Mouse (Mus musculus) bone marrow, adult 2 months (tissue): ENCODE results near the gene Pde4d. TPM values are rescaled to one million over a fixed set of nuclear protein-coding genes. Genes with fewer than 3 reads are reported as not detected.

Source experiments
- H3K27ac ChIP-seq: fragments of 200-500 bp; 2 replicates; pipeline ENCODE4 v1.5.1; 2012; ENCODE audit warnings: low read depth, mild to moderate bottlenecking, control low read depth, inconsistent platforms, low read length; ENCODE audit not compliant: control insufficient read depth, poor library complexity, insufficient read depth
- H3K4me1 ChIP-seq: fragments of 200-500 bp; 2 replicates; pipeline ENCODE4 v1.6.1; 2011; ENCODE audit warnings: low read length; ENCODE audit not compliant: control insufficient read depth, insufficient read depth
- H3K4me3 ChIP-seq: fragments of 200-500 bp; replicated peaks from 2 replicates; pipeline ENCODE3; 2011; ENCODE audit warnings: mild to moderate bottlenecking, low read depth, low read length, control low read depth; ENCODE audit not compliant: control insufficient read depth
- CTCF ChIP-seq: fragments of 200-500 bp; IDR thresholded peaks from 2 replicates; pipeline ENCODE4 v1.5.1; 2011; ENCODE audit warnings: low read length, control low read depth; ENCODE audit not compliant: control insufficient read depth, insufficient read depth
- POLR2A ChIP-seq: fragments of 200-500 bp; IDR thresholded peaks from 2 replicates; pipeline ENCODE4 v1.6.1; 2011; ENCODE audit warnings: low read depth, mild to moderate bottlenecking, control low read depth, low read length, borderline replicate concordance; ENCODE audit not compliant: control insufficient read depth
- WGBS: fragments of 180-500 bp; shearing (Covaris S2); methylation state at CpG from one replicate; pipeline ENCODE4 v1.1.7; 2018; 5-methylcytosine and 5-hydroxymethylcytosine counted together
- polyA plus RNA-seq: library from polyadenylated mRNA; stranded (reverse); fragments of >200 nt; gene quantifications from 2 replicates; pipeline ENCODE4 v1.2.4, GENCODE M21; 2011; ENCODE audit warnings: low replicate concordance; ENCODE audit not compliant: missing spikeins, insufficient read depth, insufficient read length

The Pde4d gene
- polyA plus RNA-seq, 1 experiment = 17.6 TPM

DNA sequence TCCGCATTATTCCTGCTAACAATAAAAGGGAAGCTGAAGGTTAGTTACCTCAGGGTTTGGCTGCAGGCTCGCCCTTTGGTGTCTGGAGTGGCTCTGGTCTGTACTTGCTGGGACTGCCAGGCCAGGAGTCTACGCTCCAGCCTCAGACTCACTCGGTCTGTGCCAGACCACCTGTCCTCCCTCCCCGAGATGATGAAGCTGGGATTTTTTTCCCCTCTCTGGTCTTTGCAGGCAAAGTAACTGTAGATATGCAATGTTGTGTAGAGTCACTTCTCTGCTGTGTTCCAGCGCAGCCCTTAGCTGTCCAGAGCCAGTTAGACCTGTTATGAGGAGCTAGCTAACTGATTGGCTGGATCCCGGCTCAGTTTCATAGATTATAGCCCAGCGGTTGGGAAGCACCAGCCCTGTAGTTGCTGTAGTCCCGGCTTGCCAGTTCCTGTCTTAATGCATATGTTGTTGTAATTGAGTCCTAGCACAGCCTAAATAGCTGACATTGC is 48.5 kb downstream of the Pde4d start:
- TF ChIP-seq POLR2A (no peak), CTCF (no peak)
- H3K4me3 ChIP-seq = no peak overlapping the region
- H3K27ac ChIP-seq = no peak overlapping the region
- WGBS = 5% methylated on average over 9 of the region's 9 CpGs
- no peaks in the 10 kb centered on the region for H3K4me1 ChIP-seq

- Histone ChIP-seq H3K4me1 (no peaks in the 10 kb centered on the region), H3K27ac (no peak overlapping the region), H3K4me3 (no peak overlapping the region)
- 4% methylated on average over 9 of the region's 9 CpGs for WGBS
- TF ChIP-seq POLR2A (no peak), CTCF (no peak)
Observed at GRCm38 (mm10) chr13:108498773-108499313, 49.1 kb downstream of the Pde4d start.

DNA sequence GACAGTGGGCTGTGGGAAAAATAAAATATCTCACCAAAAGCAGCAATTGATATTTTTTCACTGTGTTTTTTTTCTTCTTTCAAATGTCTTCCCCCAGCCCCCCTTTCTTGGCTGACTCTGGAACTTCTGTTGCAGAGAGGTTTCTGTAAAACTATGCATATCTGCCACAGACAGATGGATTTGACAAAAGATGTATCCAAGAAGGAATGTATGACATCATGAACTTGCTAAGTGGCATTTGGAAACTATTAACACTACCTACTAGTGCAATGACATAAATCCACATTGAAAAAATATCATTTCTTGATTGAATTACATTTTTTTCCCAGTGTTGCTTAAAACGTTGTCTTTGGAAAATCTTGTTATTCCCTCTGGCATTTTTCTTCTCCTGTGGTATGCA is 51.6 kb downstream of the Pde4d start:
- 62% methylated on average over 1 of the region's 1 CpGs for WGBS
- TF ChIP-seq POLR2A (no peak), CTCF (no peak)

GRCm38 (mm10) chr13:108524548-108524947 is 74.8 kb downstream of the Pde4d start:
- Histone ChIP-seq H3K4me1 (no peaks in the 10 kb centered on the region; the same call in 1 of the 2 replicates), H3K4me3 (no peak overlapping the region), H3K27ac (no peak overlapping the region)
- WGBS = 82% methylated on average over 4 of the region's 4 CpGs
- TF ChIP-seq CTCF (no peak), POLR2A (no peak)

More for the DNA sequence above, 51.6 kb downstream of the Pde4d start:
- Histone ChIP-seq H3K4me1 (no peaks in the 10 kb centered on the region), H3K27ac (no peak overlapping the region), H3K4me3 (no peak overlapping the region)

DNA sequence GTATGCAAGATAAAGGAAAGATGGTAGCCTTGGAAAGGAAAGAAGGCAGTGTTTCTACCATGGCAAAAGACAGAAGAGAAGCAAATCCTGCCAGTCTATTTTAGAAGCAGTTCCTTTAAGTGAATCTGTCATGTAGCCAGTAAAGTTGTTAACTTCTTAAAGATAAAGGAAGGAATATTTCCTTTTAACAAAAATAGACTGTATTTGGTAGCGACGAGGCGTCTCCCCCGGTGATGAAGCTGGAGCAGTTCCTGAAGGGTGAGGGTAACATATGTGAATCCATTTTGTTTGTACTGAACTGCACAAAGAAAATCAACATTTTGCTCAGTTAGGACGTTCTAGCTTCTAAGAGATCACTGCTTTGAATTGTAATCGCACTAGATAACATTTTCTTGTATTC is 75.2 kb downstream of the Pde4d start:
- TF ChIP-seq CTCF (no peak), POLR2A (no peak)
- no peak overlapping the region for H3K27ac ChIP-seq
- 64% methylated on average over 6 of the region's 6 CpGs for WGBS
- no peak overlapping the region for H3K4me3 ChIP-seq
- H3K4me1 ChIP-seq = no peaks in the 10 kb centered on the region; the same call in 1 of the 2 replicates

- Histone ChIP-seq H3K4me3 (no peak overlapping the region), H3K4me1 (no peaks in the 10 kb centered on the region; the same call in 1 of the 2 replicates), H3K27ac (no peak overlapping the region)
- TF ChIP-seq CTCF (no peak), POLR2A (no peak)
- 59% methylated on average over 13 of the region's 13 CpGs for WGBS
Observed at GRCm38 (mm10) chr13:108526258-108527007, 76.7 kb downstream of the Pde4d start.

DNA sequence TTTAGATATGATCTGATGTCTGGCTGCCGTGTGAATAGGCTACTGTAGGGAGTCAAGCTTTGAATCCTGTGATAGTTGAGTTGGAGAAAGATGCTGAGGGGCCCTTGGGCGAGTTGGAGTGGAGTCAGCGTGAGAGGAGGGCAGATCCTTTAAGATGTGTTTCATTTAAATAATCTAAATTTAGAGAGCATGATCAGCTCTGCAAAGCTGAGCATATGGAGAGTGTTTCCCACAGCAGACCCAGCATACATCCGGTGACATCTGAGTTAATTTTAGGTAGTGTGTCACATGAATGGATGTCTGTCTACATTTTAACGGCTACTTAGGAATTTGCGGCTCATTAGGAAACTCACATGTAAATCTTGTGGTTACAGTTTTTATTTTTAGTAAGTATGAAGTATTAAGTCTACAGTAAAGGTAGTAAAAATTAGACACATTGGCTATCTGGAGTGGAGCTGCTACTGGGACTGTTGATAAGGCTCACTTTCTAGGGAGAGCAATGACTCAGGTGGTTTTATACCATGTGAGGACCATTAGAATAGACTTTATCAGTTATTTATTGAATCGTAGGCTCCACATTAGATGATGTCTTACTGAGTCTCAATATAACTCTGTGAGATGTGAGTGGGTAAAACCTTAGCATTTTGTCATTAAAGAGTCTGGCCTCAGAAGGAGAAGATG is 77.5 kb downstream of the Pde4d start:
- no peak overlapping the region for H3K4me3 ChIP-seq
- TF ChIP-seq CTCF (no peak), POLR2A (no peak)
- no peak overlapping the region for H3K27ac ChIP-seq
- 6% methylated on average over 7 of the region's 7 CpGs for WGBS
- no peaks in the 10 kb centered on the region; the same call in 1 of the 2 replicates for H3K4me1 ChIP-seq

- no peaks in the 10 kb centered on the region; the same call in 1 of the 2 replicates for H3K4me1 ChIP-seq
- no peak overlapping the region for H3K27ac ChIP-seq
- WGBS = 46% methylated on average over 1 of the region's 1 CpGs
- H3K4me3 ChIP-seq = no peak overlapping the region
- no peak for TF ChIP-seq CTCF
- no peak for TF ChIP-seq POLR2A
Observed at GRCm38 (mm10) chr13:108528343-108528742, 78.6 kb downstream of the Pde4d start.
